Mouse (Mus musculus) heart, embryonic 16.5 days (tissue): Measurements from ENCODE around the gene Cnpy1. TPM values are rescaled to one million over a fixed set of nuclear protein-coding genes. Genes with fewer than 3 reads are reported as not detected.

ENCODE experiments used
- ATAC-seq: fragments of 200-750 bp; cut with Nextera tagmentation; replicated peaks from 2 replicates; pipeline ENCODE4 v1.8.0; 2017; ENCODE audit warnings: moderate number of reproducible peaks; ENCODE audit not compliant: insufficient read depth, low FRiP score; ENCODE audit errors: extremely low read depth
- H3K27ac ChIP-seq: fragments of 300-500 bp; sonication (generic); 2 replicates; pipeline ENCODE4 v1.5.1; 2014; ENCODE audit warnings: mild to moderate bottlenecking, low read length, control low read depth, moderate library complexity
- H3K27me3 ChIP-seq: fragments of 300-500 bp; sonication (generic); 2 replicates; pipeline ENCODE4 v1.6.1; 2014; ENCODE audit warnings: low read length, mixed read lengths; ENCODE audit not compliant: control insufficient read depth, insufficient read depth
- H3K36me3 ChIP-seq: fragments of 300-500 bp; sonication (generic); 2 replicates; pipeline ENCODE4 v1.6.1; 2014; ENCODE audit not compliant: control insufficient read depth, insufficient read depth
- H3K4me1 ChIP-seq: fragments of 300-500 bp; sonication (generic); 2 replicates; pipeline ENCODE4 v1.6.1; 2014; ENCODE audit warnings: low read length, mixed read lengths; ENCODE audit not compliant: control insufficient read depth, insufficient read depth
- H3K4me2 ChIP-seq: fragments of 300-500 bp; sonication (generic); 2 replicates; pipeline ENCODE4 v1.6.1; 2014; ENCODE audit warnings: low read depth, mild to moderate bottlenecking, control low read depth, low read length
- H3K4me3 ChIP-seq: fragments of 300-500 bp; sonication (generic); 2 replicates; pipeline ENCODE4 v1.5.1; 2014; ENCODE audit warnings: mild to moderate bottlenecking, control low read depth, low read length
- H3K9ac ChIP-seq: fragments of 300-500 bp; sonication (generic); 2 replicates; pipeline ENCODE4 v1.6.1; 2014; ENCODE audit warnings: low read length, control low read depth
- H3K9me3 ChIP-seq: fragments of 300-500 bp; sonication (generic); replicated peaks from 2 replicates; pipeline ENCODE4 v1.6.1; 2016; ENCODE audit warnings: low read length; ENCODE audit not compliant: control insufficient read depth
- WGBS: fragments of 180-500 bp; shearing (Covaris S2); extraction: QIAGEN DNeasy Blood & Tissue Kit; methylation state at CpG from one replicate; pipeline ENCODE4 v1.1.7; 2014; 5-methylcytosine and 5-hydroxymethylcytosine counted together
- polyA plus RNA-seq: library from polyadenylated mRNA; unstranded; fragments of >200 nt; fragmentation: Nextera tagmentation; extraction: Ambion mirVana; gene quantifications from 2 replicates; pipeline ENCODE4 v1.2.1, GENCODE M21; 2015

Cnpy1 gene
- polyA plus RNA-seq, 1 experiment from 2014 or later = not detected

DNA sequence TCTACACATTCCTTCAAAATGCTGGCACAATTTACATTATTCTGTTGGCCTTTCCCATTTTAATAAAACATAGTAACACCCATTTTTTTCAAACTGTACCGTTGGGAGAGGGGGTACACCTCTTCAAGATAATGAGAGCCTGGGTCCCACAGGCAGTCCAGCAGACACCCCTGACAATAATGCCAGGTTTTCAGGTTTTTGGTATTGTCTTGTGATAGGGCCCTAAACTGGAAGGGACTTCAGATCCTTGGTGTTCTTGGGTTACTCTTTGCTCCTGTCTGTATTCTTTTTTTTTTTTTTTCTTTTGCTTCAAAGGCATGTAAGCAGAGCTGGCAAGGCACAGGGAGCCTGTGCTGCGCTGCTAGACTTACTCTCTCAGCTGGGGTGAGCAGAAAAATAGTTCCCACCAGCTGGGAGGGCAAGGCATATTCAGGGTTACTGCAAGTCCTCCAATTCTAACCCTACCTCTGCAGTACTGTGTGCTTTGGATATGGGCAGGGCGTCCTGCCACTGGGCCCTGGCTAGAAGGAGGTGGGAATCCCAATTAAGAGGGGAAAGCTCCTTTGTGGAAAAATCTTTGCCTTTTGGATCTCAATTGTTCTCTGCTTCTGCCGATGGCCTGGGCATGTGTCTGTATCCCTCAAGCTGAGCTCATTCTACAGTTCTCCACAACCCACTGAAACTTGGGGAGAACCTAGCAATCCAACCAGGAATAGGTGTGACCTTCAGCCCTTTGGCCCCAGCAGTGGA is 72.5 kb downstream of the Cnpy1 start:
- no peak overlapping the region for H3K9ac ChIP-seq
- peaks cover 89% of the 10 kb centered on the region for H3K27me3 ChIP-seq
- WGBS = 7% methylated on average over 4 of the region's 4 CpGs

DNA sequence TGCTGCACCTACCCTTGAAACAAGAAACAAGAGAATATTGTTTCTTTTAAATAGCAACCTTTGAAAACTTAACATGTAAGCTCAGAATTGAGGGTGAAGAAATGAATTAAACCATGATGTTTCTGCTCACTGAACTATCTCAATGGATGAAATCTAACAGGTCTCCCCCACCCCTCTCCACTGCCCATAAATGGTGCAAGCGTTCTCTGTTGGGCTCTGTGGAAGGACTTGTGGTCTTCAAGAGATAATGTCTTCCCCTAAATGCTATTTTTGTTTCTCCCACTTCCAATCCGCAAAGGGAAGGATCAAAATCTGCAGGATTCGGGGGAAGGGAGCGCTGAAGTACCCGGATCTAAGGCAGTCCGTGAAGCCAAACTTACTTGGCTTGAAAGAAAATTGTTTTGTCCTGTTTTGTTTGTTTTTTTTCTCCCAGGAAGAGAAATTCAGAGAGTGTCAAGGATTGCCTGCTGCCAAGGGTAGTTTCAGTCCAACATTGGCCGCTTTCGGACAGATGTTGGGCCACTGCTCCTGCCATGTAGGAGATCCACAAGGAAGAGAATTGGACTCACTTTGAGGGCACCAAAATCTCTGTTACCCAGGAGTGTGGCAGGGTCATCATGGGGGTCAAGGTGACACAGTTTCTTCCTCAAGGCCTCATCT is 73.2 kb downstream of the Cnpy1 start:
- Histone ChIP-seq H3K36me3 (no peaks in the 10 kb centered on the region), H3K4me3 (no peak overlapping the region), H3K4me1 (no peaks in the 10 kb centered on the region; the same call in 1 of the 2 replicates), H3K9me3 (no peaks in the 10 kb centered on the region), H3K27ac (no peak overlapping the region), H3K9ac (no peak overlapping the region), H3K27me3 (peaks cover 85% of the 10 kb centered on the region), H3K4me2 (no peak overlapping the region)
- WGBS = 9% methylated on average over 8 of the region's 8 CpGs
- no peak for ATAC-seq

More for the DNA sequence above, 72.5 kb downstream of the Cnpy1 start:
- no peak for ATAC-seq
- Histone ChIP-seq H3K9me3 (no peaks in the 10 kb centered on the region), H3K27ac (no peak overlapping the region), H3K4me2 (no peak overlapping the region), H3K36me3 (no peaks in the 10 kb centered on the region), H3K4me1 (no peaks in the 10 kb centered on the region; the same call in 1 of the 2 replicates), H3K4me3 (no peak overlapping the region)

DNA sequence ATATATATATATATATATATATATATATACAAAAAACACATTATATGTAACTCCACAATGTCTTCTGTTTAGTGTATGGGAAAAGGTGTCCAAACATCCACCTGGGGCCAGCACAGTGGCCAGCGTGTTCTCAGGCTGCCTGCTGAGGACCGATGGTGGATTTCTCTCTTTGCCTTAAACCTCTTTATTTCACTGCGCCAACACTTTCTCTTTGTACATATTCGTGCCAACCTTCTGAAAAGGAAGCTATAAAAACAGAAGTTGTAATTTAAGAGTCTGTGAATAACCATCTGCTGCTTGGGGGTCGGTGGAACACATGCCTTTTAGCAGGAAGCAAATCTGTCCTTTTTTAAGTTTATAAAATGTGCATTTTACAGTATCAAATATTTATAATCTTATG is 73.9 kb downstream of the Cnpy1 start:
- no peaks in the 10 kb centered on the region for H3K9me3 ChIP-seq
- H3K9ac ChIP-seq = no peak overlapping the region
- H3K4me2 ChIP-seq = no peak overlapping the region
- H3K27ac ChIP-seq = no peak overlapping the region
- H3K36me3 ChIP-seq = no peaks in the 10 kb centered on the region
- ATAC-seq = no peak
- peaks cover 83% of the 10 kb centered on the region for H3K27me3 ChIP-seq
- H3K4me3 ChIP-seq = no peak overlapping the region
- peaks cover 4% of the 10 kb centered on the region for H3K4me1 ChIP-seq
- 14% methylated on average over 5 of the region's 5 CpGs for WGBS

DNA sequence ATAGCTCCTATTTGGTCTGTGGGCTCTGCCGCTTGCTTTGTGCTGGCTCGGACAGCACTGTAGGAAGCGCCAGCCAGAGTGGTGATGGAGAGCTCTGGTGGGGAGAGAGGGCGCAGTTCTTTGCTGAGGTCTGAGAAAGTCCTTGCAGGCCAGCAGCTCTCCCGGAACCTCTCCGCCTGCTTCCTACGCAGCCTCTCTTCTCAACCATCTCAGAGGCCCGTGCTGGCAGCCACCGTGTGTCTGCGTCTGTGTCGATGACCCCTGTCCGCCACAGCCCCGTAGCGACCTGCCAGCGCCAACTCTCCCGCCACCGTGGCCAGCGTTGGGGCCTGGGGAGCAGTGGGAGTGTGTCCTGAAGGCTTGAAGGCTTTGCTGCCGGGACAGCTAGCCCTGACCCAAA is 74.7 kb downstream of the Cnpy1 start:
- Histone ChIP-seq H3K4me2 (no peak overlapping the region), H3K9ac (no peak overlapping the region), H3K4me3 (no peak overlapping the region), H3K27me3 (peaks cover 83% of the 10 kb centered on the region), H3K36me3 (no peaks in the 10 kb centered on the region), H3K9me3 (no peaks in the 10 kb centered on the region), H3K4me1 (peaks cover 6% of the 10 kb centered on the region), H3K27ac (no peak overlapping the region)
- 2% methylated on average over 19 of the region's 19 CpGs for WGBS
- ATAC-seq = no peak

DNA sequence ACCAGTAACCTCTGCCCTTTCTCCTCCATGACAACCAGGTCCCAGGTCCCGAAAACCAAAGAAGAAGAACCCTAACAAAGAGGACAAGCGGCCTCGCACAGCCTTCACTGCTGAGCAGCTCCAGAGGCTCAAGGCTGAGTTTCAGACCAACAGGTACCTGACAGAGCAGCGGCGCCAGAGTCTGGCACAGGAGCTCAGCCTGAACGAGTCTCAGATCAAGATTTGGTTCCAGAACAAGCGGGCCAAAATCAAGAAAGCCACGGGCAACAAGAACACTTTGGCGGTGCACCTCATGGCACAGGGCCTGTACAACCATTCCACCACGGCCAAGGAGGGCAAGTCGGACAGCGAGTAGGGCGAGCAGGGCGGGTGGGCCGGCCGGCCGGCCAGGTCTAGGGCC is 75.5 kb downstream of the Cnpy1 start:
- ATAC-seq = no peak
- 6% methylated on average over 17 of the region's 17 CpGs for WGBS
- Histone ChIP-seq H3K4me2 (no peak overlapping the region), H3K9ac (no peak overlapping the region), H3K4me1 (peaks cover 9% of the 10 kb centered on the region), H3K4me3 (no peak overlapping the region), H3K36me3 (no peaks in the 10 kb centered on the region), H3K27ac (no peak overlapping the region), H3K9me3 (no peaks in the 10 kb centered on the region), H3K27me3 (peaks cover 84% of the 10 kb centered on the region)

DNA sequence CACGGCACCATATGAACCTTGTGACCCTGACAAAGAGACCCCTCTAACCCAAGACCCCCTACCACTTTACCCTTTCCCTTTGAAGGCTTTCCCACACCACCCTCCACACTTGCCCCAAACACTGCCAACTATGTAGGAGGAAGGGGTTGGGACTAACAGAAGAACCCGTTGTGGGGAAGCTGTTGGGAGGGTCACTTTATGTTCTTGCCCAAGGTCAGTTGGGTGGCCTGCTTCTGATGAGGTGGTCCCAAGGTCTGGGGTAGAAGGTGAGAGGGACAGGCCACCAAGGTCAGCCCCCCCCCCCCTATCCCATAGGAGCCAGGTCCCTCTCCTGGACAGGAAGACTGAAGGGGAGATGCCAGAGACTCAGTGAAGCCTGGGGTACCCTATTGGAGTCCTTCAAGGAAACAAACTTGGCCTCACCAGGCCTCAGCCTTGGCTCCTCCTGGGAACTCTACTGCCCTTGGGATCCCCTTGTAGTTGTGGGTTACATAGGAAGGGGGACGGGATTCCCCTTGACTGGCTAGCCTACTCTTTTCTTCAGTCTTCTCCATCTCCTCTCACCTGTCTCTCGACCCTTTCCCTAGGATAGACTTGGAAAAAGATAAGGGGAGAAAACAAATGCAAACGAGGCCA is 76.3 kb downstream of the Cnpy1 start:
- WGBS = 10% methylated on average over 5 of the region's 5 CpGs
- ATAC-seq = no peak
- H3K4me1 ChIP-seq = peaks cover 10% of the 10 kb centered on the region

DNA sequence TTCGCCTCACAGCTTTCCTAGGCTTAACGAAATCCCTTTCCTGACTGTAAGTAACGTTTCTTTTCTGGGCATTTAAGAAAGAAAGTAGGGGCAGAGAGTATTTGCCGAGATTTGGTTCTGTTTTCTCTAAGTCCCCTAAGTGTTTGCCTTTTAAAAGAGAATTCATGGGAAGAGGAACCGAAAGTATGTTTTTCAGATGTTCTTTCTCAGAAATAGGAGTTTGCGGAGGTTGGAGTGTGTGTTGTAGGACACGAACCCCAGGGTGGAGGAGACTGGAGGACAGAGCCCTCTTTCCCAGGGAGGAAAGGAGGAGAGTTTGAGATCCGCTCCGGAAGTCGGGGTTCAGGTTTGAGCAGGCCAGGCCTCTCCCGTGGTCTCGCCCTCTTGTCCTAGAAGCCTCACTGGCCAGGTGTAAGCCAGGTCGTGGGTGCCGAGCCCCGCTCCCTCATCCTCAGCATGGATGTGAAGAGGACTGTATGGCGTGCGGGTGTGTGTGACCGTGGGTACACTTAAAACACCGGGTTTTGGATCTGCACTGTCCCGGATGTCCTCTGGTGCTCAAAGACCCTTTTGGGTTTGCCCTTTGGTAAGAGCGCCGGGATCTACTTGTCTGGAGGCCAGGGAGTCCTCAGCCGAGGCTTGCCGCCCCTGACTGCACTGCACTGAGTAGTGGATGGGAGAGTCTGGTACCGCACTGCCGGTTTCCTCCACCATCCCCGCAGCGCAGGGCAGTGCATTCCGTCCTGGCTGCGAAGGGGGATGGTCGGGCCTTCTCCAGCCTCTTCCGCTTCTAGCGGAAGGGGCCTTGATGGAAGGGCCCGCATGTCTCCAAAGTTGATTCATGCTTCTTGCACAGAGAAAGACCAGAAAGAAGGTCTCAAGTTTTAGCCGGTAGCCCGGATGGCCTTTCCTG is 77.1 kb downstream of the Cnpy1 start:
- 2% methylated on average over 36 of the region's 36 CpGs for WGBS
- peak overlapping the region; percentile 45 for H3K4me2 ChIP-seq

More for the DNA sequence above, 76.3 kb downstream of the Cnpy1 start:
- H3K9ac ChIP-seq = no peak overlapping the region
- H3K4me3 ChIP-seq = no peak overlapping the region
- no peak overlapping the region for H3K4me2 ChIP-seq
- H3K27me3 ChIP-seq = peaks cover 85% of the 10 kb centered on the region
- no peak overlapping the region for H3K27ac ChIP-seq
- no peaks in the 10 kb centered on the region for H3K36me3 ChIP-seq
- H3K9me3 ChIP-seq = no peaks in the 10 kb centered on the region

DNA sequence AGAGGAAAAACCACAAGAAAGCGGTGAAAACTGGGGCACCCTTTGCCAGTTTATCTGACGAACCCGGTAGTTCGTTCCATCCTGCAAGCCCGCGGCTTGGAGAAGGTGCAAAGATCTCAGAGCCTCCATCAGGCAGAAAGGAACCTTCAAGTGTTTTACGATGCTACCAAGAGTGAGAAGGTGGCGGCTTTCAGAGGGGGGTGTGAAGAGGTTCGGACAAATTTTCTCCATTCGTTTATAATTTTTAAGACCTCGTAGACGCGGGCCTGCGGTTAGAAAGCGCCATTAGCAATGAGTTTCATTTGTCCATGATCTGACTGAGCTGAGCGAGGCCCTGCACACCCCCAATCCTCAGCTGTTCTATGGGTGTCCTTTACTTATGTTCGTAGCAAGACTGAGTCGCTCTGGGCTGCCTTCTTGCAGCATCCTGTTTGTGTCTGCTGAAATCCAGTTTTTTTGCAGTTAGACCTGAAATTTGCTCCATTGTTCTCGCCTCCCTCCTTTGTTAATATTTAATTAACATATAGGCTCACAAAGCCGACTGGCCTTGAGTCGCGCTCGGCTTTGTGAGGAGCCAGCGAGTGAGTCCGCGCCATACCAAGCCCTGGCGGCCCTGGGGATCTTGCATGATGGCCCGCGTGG is 77.9 kb downstream of the Cnpy1 start:
- WGBS = 2% methylated on average over 29 of the region's 29 CpGs
- Histone ChIP-seq H3K4me2 (peak overlapping the region; percentile 45), H3K27me3 (peaks cover 83% of the 10 kb centered on the region), H3K4me3 (peak overlapping the region; percentile 37), H3K4me1 (peaks cover 10% of the 10 kb centered on the region), H3K9me3 (no peaks in the 10 kb centered on the region), H3K27ac (no peak overlapping the region), H3K9ac (no peak overlapping the region), H3K36me3 (no peaks in the 10 kb centered on the region)
- ATAC-seq = no peak

More for the DNA sequence above, 77.1 kb downstream of the Cnpy1 start:
- no peaks in the 10 kb centered on the region for H3K36me3 ChIP-seq
- peak overlapping the region; percentile 37 for H3K4me3 ChIP-seq
- no peak overlapping the region for H3K9ac ChIP-seq
- ATAC-seq = no peak
- H3K4me1 ChIP-seq = peaks cover 10% of the 10 kb centered on the region
- no peaks in the 10 kb centered on the region for H3K9me3 ChIP-seq
- H3K27me3 ChIP-seq = peaks cover 85% of the 10 kb centered on the region
- no peak overlapping the region for H3K27ac ChIP-seq
